Mouse (Mus musculus) midbrain, embryonic 11.5 days (tissue): Measurements from ENCODE around the gene Rab4b. TPM values are rescaled to one million over a fixed set of nuclear protein-coding genes. Genes with fewer than 3 reads are reported as not detected.

Experiments used
- ATAC-seq: fragments of 200-750 bp; cut with Nextera tagmentation; 2 replicates; pipeline ENCODE4 v1.8.0; 2017; ENCODE audit warnings: moderate TSS enrichment, moderate library complexity; ENCODE audit not compliant: low FRiP score
- DNase-seq: peaks from one replicate; pipeline ENCODE4 v3.0.0; 2015; ENCODE audit warnings: low spot score; ENCODE audit errors: missing footprints
- H3K27ac ChIP-seq: fragments of 300-500 bp; sonication (generic); 2 replicates; pipeline ENCODE4 v1.5.1; 2014; ENCODE audit warnings: low read depth, low read length
- H3K27me3 ChIP-seq: fragments of 300-500 bp; sonication (generic); 2 replicates; pipeline ENCODE4 v1.6.1; 2014; ENCODE audit warnings: mild to moderate bottlenecking, low read length, moderate library complexity, mixed read lengths; ENCODE audit not compliant: control insufficient read depth, insufficient read depth
- H3K36me3 ChIP-seq: fragments of 300-500 bp; sonication (generic); 2 replicates; pipeline ENCODE4 v1.6.1; 2014; ENCODE audit warnings: mild to moderate bottlenecking, low read length, moderate library complexity, mixed read lengths; ENCODE audit not compliant: control insufficient read depth, insufficient read depth
- H3K4me1 ChIP-seq: fragments of 300-500 bp; sonication (generic); 2 replicates; pipeline ENCODE4 v1.6.1; 2014; ENCODE audit warnings: low read length; ENCODE audit not compliant: control insufficient read depth, insufficient read depth
- H3K4me2 ChIP-seq: fragments of 300-500 bp; sonication (generic); 2 replicates; pipeline ENCODE4 v1.6.1; 2014; ENCODE audit warnings: mild to moderate bottlenecking, moderate library complexity
- H3K4me3 ChIP-seq: fragments of 300-500 bp; sonication (generic); 2 replicates; pipeline ENCODE4 v1.5.1; 2014; ENCODE audit warnings: low read depth, low read length
- H3K9ac ChIP-seq: fragments of 300-500 bp; sonication (generic); 2 replicates; pipeline ENCODE4 v1.6.1; 2014; ENCODE audit warnings: low read length
- H3K9me3 ChIP-seq: fragments of 300-500 bp; sonication (generic); 2 replicates; pipeline ENCODE4 v1.6.1; 2016; ENCODE audit warnings: low read length; ENCODE audit not compliant: control insufficient read depth
- WGBS: fragments of 180-500 bp; shearing (Covaris S2); extraction: QIAGEN DNeasy Blood & Tissue Kit; methylation state at CpG from one replicate; pipeline ENCODE4 v1.1.7; 2014; 5-methylcytosine and 5-hydroxymethylcytosine counted together
- polyA plus RNA-seq: library from polyadenylated mRNA; unstranded; fragments of >200 nt; fragmentation: Nextera tagmentation; extraction: Ambion mirVana; gene quantifications from 2 replicates; pipeline ENCODE4 v1.2.1, GENCODE M21; 2014

Gene Rab4b
- polyA plus RNA-seq, 1 experiment from 2014 or later = 57.4 TPM

- peak; percentile 79 for DNase-seq
- H3K36me3 ChIP-seq = peaks cover 5% of the 10 kb centered on the region; the same call in 1 of the 2 replicates
Observed at GRCm38 (mm10) chr7:27165007-27165655, 13.6 kb downstream of the Rab4b start.

GRCm38 (mm10) chr7:27164112-27164947 lies 14.4 kb downstream of the Rab4b start:
- Histone ChIP-seq H3K27me3 (no peaks in the 10 kb centered on the region), H3K9ac (peak overlapping the region; percentile 86), H3K4me2 (peak overlapping the region; percentile 79; the same call in 1 of the 2 replicates), H3K36me3 (peaks cover 8% of the 10 kb centered on the region), H3K4me3 (peak overlapping the region; percentile 78), H3K27ac (no peak overlapping the region), H3K4me1 (peaks cover 38% of the 10 kb centered on the region), H3K9me3 (no peaks in the 10 kb centered on the region)
- ATAC-seq (no peak), DNase-seq (peak; percentile 68)
- WGBS = 86% methylated on average over 33 of the region's 33 CpGs

More at GRCm38 (mm10) chr7:27165007-27165655, 13.6 kb downstream of the Rab4b start:
- ATAC-seq = no peak
- 85% methylated on average over 22 of the region's 23 CpGs for WGBS
- H3K4me3 ChIP-seq = peak overlapping the region; percentile 78
- H3K9me3 ChIP-seq = no peaks in the 10 kb centered on the region
- no peaks in the 10 kb centered on the region for H3K27me3 ChIP-seq
- peaks cover 38% of the 10 kb centered on the region for H3K4me1 ChIP-seq
- H3K4me2 ChIP-seq = peak overlapping the region; percentile 79
- no peak overlapping the region for H3K27ac ChIP-seq
- peak overlapping the region; percentile 86 for H3K9ac ChIP-seq

DNA sequence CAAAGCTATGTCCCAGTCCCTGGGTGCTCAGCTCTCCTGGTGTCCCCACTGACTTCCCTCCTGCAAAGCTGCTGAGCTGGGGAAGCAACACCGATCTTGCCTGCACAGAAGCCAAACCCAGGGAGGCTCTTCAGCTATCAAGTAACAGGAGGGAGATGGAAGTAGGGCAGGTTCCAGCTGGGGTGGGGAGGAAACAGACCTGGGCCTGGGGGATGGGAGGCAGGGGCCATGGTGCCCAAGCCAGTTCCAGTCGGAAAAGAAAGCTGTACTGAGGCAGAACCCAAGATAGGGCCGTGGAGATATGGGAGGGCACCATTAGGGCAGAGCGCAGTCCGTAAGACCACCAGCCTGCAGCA lies 15.3 kb downstream of the Rab4b start:
- 90% methylated on average over 5 of the region's 5 CpGs for WGBS
- H3K9ac ChIP-seq = peak overlapping the region; percentile 36; the same call in 1 of the 2 replicates
- H3K4me3 ChIP-seq = no peak overlapping the region
- H3K4me1 ChIP-seq = peaks cover 38% of the 10 kb centered on the region
- no peak for ATAC-seq
- DNase-seq = no peak
- no peaks in the 10 kb centered on the region for H3K9me3 ChIP-seq
- H3K36me3 ChIP-seq = peaks cover 14% of the 10 kb centered on the region
- no peaks in the 10 kb centered on the region for H3K27me3 ChIP-seq
- peak overlapping the region; percentile 6 for H3K4me2 ChIP-seq
- no peak overlapping the region for H3K27ac ChIP-seq

DNA sequence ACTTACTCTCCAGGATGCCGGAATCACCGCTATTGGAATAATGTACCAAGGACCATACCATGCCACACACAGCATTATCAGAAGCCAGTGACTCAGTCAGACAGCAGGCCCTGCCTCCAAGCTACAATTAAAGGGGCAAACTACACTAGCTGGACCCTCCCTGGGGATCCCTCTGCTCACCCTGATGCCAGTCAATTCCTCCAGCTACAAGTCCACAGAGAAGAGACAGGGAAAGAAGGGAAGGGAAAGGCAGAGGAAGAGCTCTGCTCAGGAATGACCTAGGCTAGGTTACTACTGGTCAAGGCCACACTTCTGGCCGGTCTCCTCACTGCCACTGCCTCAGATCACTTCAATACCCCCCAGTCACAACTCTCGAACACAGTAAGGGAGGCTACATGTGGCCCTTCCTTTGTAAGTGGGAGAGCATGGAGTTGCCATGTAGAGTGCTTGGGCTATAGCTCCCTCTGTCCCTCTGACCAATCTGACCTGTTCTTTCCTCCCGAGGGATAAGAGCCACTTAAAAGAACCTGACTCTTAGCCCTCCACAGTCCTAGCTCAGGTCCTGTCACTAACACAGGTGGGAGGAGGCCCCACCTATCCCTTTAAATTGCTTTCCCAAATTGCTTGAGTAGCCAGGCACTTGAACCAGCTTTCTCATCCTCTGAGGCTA lies 15.8 kb downstream of the Rab4b start:
- no peaks in the 10 kb centered on the region for H3K9me3 ChIP-seq
- peak overlapping the region; percentile 16; the same call in 1 of the 2 replicates for H3K9ac ChIP-seq
- H3K4me2 ChIP-seq = no peak overlapping the region
- ATAC-seq (no peak), DNase-seq (peak; percentile 33)
- H3K4me3 ChIP-seq = peak overlapping the region; percentile 3; the same call in 1 of the 2 replicates
- H3K27me3 ChIP-seq = no peaks in the 10 kb centered on the region
- no peak overlapping the region for H3K27ac ChIP-seq
- peaks cover 38% of the 10 kb centered on the region for H3K4me1 ChIP-seq
- 95% methylated on average over 5 of the region's 5 CpGs for WGBS
- peaks cover 17% of the 10 kb centered on the region for H3K36me3 ChIP-seq

GRCm38 (mm10) chr7:27161744-27162143 lies 17.0 kb downstream of the Rab4b start:
- H3K36me3 ChIP-seq = peaks cover 17% of the 10 kb centered on the region
- H3K9me3 ChIP-seq = no peaks in the 10 kb centered on the region
- peaks cover 33% of the 10 kb centered on the region for H3K4me1 ChIP-seq
- WGBS = 90% methylated on average over 4 of the region's 4 CpGs
- H3K27me3 ChIP-seq = no peaks in the 10 kb centered on the region
- no peak overlapping the region for H3K4me2 ChIP-seq
- DNase-seq = no peak
- no peak for ATAC-seq
- no peak overlapping the region for H3K4me3 ChIP-seq
- peak overlapping the region; percentile 12; the same call in 1 of the 2 replicates for H3K9ac ChIP-seq
- H3K27ac ChIP-seq = no peak overlapping the region

GRCm38 (mm10) chr7:27160921-27161320 lies 17.8 kb downstream of the Rab4b start:
- DNase-seq (no peak), ATAC-seq (no peak)
- WGBS = 94% methylated on average over 3 of the region's 3 CpGs
- Histone ChIP-seq H3K4me3 (no peak overlapping the region), H3K27me3 (no peaks in the 10 kb centered on the region), H3K4me1 (peaks cover 33% of the 10 kb centered on the region), H3K9me3 (no peaks in the 10 kb centered on the region), H3K4me2 (no peak overlapping the region), H3K36me3 (peaks cover 17% of the 10 kb centered on the region), H3K9ac (no peak overlapping the region), H3K27ac (no peak overlapping the region)

DNA sequence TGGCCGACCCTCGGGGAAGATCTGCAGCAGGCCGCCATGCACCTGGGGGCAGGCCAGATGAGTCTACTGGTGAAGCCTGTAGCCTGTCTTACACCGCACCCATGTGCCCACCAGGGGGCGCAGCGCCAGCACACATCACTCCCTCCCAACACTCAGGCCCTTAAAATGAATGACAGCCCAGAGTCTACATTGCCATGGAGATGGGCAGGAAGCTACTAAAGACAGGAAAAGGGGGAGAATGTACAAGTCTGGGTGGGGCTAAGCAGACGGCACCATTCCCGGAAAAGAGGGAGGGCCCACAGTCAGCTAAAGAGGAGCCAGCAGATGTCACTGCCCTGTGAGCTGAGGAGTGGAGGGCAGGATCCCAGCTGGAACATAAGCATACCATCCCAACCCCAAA lies 18.8 kb downstream of the Rab4b start:
- no peaks in the 10 kb centered on the region for H3K9me3 ChIP-seq
- DNase-seq = peak; percentile 97
- peaks cover 24% of the 10 kb centered on the region for H3K4me1 ChIP-seq
- 20% methylated on average over 8 of the region's 8 CpGs for WGBS
- H3K4me3 ChIP-seq = no peak overlapping the region
- peaks cover 17% of the 10 kb centered on the region for H3K36me3 ChIP-seq
- no peak overlapping the region for H3K4me2 ChIP-seq
- H3K9ac ChIP-seq = no peak overlapping the region
- ATAC-seq = peak; percentile 94
- H3K27me3 ChIP-seq = no peaks in the 10 kb centered on the region
- H3K27ac ChIP-seq = no peak overlapping the region

DNA sequence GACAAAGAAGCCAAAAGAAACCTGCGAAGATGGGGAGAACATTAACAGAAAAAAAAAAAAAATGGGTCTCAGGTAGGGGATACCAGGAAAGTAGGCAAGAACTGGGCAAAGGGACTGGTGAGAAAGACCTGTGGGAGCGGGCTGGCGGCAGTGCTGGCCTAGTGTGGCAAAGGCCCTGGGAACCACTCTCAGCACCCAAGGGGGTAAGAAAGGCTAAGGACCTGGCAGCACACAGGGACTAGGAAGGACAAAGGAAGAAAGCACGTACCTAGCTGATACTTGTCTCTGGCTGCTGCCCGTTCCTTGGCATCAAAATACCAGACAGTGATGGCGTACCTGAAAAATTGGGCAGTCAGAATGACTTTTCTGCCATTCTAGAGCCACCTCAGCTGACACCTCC lies 19.4 kb downstream of the Rab4b start:
- Histone ChIP-seq H3K4me3 (no peak overlapping the region), H3K9ac (no peak overlapping the region), H3K27ac (no peak overlapping the region), H3K9me3 (no peaks in the 10 kb centered on the region), H3K27me3 (no peaks in the 10 kb centered on the region), H3K36me3 (peaks cover 13% of the 10 kb centered on the region), H3K4me1 (peaks cover 18% of the 10 kb centered on the region), H3K4me2 (no peak overlapping the region)
- no peak for DNase-seq
- ATAC-seq = no peak
- 93% methylated on average over 6 of the region's 6 CpGs for WGBS
